Mouse (Mus musculus): Measurements from ENCODE around the gene B4galt5.
A peak's percentile ranks its signal among the peaks of the same experiment; 100 is the strongest.

GRCm38 (mm10) chr2:167302641-167303040 is 46.3 kb downstream of the B4galt5 start:
- TF ChIP-seq POLR2AphosphoS2 (IDR thresholded peaks at IDR 0.05; ENCODE audit: insufficient read length, low read depth) (peak; percentile 11), MAX (IDR thresholded peaks at IDR 0.05; ENCODE audit: low read depth) (no peak), POLR2A (IDR thresholded peaks at IDR 0.05; ENCODE audit: insufficient read length, low read depth) (no peak), E2F4 (IDR thresholded peaks at IDR 0.05; ENCODE audit: insufficient read depth) (no peak), CEBPB (IDR thresholded peaks at IDR 0.05; ENCODE audit: insufficient read depth, poor library complexity, severe bottlenecking) (no peak), TCF12 (IDR thresholded peaks at IDR 0.05; ENCODE audit: insufficient read depth, poor library complexity, severe bottlenecking) (no peak), USF1 (IDR thresholded peaks at IDR 0.05; ENCODE audit: low read depth) (no peak), TCF3 (IDR thresholded peaks at IDR 0.05; ENCODE audit: insufficient read length, low read depth) (no peak)

All from myocyte (in vitro differentiated cells).